Mouse (Mus musculus): ENCODE measurements around the gene Sptlc3. TPM values are rescaled to one million over a fixed set of nuclear protein-coding genes. Genes with fewer than 3 reads are reported as not detected.

Sptlc3 gene
- not detected for total RNA-seq (2021)
- long read RNA-seq, experiment 1 = 0 reads
- long read RNA-seq, experiment 2 = 0 reads

DNA sequence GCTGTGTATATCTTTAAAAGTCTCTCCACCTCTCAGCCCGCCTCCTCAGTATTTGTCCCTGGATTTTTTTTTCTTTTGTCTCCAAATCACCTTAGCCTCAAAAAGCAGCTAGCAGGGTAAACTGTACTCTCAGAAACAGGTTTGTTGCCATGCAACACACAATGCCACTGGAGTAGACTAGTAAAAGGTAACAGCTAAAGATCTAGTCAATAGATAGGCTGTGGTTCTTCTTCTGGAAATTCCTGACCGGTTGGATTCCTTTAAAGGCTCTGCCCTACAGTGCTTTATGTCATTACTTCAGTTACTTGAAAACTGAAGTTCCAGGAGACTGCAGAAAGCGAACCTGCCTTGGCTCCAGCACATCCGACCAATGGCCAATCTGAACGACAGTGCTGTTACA, at the start of gene Sptlc3:
TSS of gene Sptlc3 (plus strand) at position 78 of the 400 bp plus-strand sequence.
- no peak for TF ChIP-seq CTCF (conservative IDR thresholded peaks at IDR 0.05)
- no peak for DNase-seq (ENCODE audit: low spot score in 2 of 2)
- Histone ChIP-seq H3K27ac (no peak within 1 kb of the TSS), H3K4me3 (no peak within 1 kb of the TSS)

DNA sequence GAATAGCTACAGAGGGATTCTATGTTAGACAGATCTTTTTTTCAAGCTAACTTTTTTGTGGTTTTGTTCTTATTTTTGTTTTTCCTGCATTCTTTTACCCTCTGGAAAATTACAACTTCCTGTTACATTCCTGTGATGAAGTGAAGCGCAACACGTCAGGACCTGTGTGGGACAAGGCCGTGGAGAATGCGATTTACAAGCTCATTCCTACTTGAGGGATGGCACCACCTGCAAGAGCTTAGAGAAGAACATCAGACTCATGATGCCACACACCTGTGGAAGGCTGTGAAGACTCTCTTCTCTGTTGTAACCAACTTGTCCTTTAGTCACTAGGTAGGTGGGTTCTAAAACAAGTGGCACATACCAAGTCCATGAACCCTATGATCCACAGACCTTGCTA, 26.0 kb upstream of the Sptlc3 start:
- no peak overlapping the region for H3K4me3 ChIP-seq
- DNase-seq (ENCODE audit: low spot score in 2 of 2) = no peak
- TF ChIP-seq CTCF (conservative IDR thresholded peaks at IDR 0.05) = no peak
- H3K27ac ChIP-seq = no peak overlapping the region

DNA sequence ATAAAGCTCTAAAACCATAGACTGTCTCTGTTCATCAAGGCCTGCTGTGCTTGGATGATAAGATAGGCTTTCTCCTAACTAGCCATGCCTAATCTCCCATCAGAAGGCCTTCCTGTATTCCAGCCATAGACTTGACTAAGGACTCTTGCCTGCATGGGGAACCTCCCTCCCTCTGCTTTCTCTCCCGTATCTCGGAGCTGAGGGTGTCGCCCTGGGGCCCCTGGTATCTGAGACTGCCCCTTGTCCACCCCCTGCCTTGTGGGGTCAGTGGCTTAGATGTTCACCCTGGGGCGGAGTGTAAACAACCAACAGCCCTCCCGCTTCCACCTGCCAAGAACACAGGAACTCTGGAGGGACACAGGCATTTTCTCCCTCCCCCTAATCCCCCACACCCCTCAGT, 5.0 kb upstream of the Sptlc3 start:
- no peak for DNase-seq (ENCODE audit: low spot score in 2 of 2)
- Histone ChIP-seq H3K4me3 (no peak overlapping the region), H3K27ac (no peak overlapping the region)
- no peak for TF ChIP-seq CTCF (conservative IDR thresholded peaks at IDR 0.05)

GRCm38 (mm10) chr2:139494629-139495028, 916 bp downstream of the Sptlc3 start:
- H3K27ac ChIP-seq = no peak overlapping the region
- TF ChIP-seq CTCF (conservative IDR thresholded peaks at IDR 0.05) = no peak
- H3K4me3 ChIP-seq = no peak overlapping the region
- DNase-seq (ENCODE audit: low spot score in 2 of 2) = no peak

GRCm38 (mm10) chr2:139561966-139562505, 68.3 kb downstream of the Sptlc3 start:
- no peak for TF ChIP-seq CTCF (conservative IDR thresholded peaks at IDR 0.05)
- Histone ChIP-seq H3K4me3 (no peak overlapping the region), H3K27ac (peak overlapping the region; percentile 68)
- peak; percentile 39 to 56 for DNase-seq (ENCODE audit: low spot score in 2 of 2)

- H3K4me3 ChIP-seq = no peak overlapping the region
- no peak overlapping the region for H3K27ac ChIP-seq
- DNase-seq (ENCODE audit: low spot score in 2 of 2) = no peak
- TF ChIP-seq CTCF (conservative IDR thresholded peaks at IDR 0.05) = peak; percentile 78
These were observed 85.6 kb downstream of the Sptlc3 start for GRCm38 (mm10) chr2:139579280-139579679.

DNA sequence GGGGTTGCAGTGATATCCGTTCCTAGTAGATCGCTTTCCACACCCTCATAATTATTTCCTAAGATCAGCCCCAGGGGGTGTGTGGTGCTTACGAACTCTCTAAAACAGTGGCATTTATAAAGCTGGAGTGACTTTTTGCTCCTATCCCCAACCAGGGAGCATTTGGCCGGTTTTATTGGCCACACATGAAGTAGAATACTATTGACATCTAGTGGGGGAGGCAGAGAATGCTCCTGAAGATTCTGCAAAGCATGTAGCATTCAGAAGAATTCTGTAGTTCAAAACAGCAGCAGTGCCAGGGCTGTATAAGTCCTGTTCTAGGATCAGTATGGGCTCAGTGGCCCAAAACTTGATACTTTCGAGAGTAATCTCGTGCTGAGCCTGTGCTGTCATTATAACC, 89.1 kb downstream of the Sptlc3 start:
- no peak for DNase-seq (ENCODE audit: low spot score in 2 of 2)
- Histone ChIP-seq H3K4me3 (no peak overlapping the region), H3K27ac (no peak overlapping the region)
- TF ChIP-seq CTCF (conservative IDR thresholded peaks at IDR 0.05) = peak; percentile 72

- no peak for TF ChIP-seq CTCF (conservative IDR thresholded peaks at IDR 0.05)
- Histone ChIP-seq H3K27ac (no peak overlapping the region), H3K4me3 (no peak overlapping the region)
- no peak for DNase-seq (ENCODE audit: low spot score in 2 of 2)
These were observed 94.0 kb downstream of the Sptlc3 start for GRCm38 (mm10) chr2:139587660-139588200.

GRCm38 (mm10) chr2:139589905-139590304, 96.2 kb downstream of the Sptlc3 start:
- no peak overlapping the region for H3K27ac ChIP-seq
- DNase-seq (ENCODE audit: low spot score in 2 of 2) = peak in 1 of 2 experiments; percentile 67
- TF ChIP-seq CTCF (conservative IDR thresholded peaks at IDR 0.05) = peak; percentile 83
- no peak overlapping the region for H3K4me3 ChIP-seq

DNA sequence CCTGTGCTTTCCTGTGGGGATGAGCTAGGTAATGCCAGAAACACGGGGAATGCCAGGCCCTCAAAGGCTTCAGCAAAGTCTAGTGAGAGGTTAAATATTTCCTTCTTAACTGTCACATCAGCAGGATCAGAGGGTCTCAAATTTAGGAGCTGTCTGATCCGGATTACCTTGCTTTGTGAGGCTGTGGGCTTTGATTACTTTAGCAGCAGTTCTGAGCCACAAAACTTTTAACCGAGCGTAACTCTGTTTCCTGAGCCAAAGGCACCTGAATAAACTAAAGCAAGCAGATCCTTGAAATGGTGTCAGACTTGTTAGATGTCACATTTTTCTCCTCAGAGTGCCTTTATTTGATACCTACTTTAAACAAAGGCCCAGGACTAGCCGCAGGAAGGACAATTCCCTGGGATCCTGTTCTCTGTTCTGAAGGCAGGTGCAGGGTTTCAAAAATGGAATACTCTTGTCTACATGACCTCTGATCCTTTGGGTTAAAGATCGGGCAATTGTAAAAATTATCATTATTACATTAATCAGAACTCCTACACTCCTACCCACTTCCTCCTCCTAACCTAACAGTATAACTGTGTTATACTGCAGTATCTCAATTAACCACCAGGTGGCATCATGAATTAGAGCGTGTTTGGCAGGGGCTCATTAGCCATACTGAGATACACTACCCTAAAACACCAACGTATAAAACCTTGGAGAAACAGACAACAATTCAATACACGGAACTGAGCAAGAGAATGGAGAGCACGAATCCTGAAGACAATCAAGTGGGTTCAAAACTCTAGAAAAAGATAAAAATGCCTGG, 97.4 kb downstream of the Sptlc3 start:
- peak; percentile 31 to 70 for DNase-seq (ENCODE audit: low spot score in 2 of 2)
- H3K4me3 ChIP-seq = no peak overlapping the region
- peak; percentile 91 for TF ChIP-seq CTCF (conservative IDR thresholded peaks at IDR 0.05)
- no peak overlapping the region for H3K27ac ChIP-seq

DNA sequence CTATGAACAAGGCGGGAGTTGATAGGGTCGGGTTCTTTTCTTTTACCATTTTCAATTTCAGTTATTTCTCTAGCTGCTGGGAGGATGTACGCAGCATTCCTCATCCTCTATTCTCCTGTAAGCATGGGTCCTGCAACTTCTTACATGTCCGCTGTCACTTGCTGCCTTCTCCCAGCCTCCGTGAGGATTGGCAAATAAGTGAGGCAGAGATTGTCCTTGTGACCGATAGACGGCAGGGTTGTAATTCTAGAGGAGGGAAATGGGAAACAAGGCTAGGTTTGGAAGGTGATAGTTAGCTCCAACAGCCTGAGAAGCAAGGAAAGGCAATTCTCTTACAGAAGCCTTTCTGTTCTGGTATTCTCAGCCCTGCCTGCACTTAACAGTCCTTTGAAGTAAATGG, 98.4 kb downstream of the Sptlc3 start:
- TF ChIP-seq CTCF (conservative IDR thresholded peaks at IDR 0.05) = no peak
- Histone ChIP-seq H3K27ac (no peak overlapping the region), H3K4me3 (no peak overlapping the region)
- DNase-seq (ENCODE audit: low spot score in 2 of 2) = no peak

- no peak for TF ChIP-seq CTCF (conservative IDR thresholded peaks at IDR 0.05)
- no peak for DNase-seq (ENCODE audit: low spot score in 2 of 2)
- Histone ChIP-seq H3K27ac (no peak overlapping the region), H3K4me3 (no peak overlapping the region)
These were observed 103.5 kb downstream of the Sptlc3 start for GRCm38 (mm10) chr2:139597229-139597628.

- H3K27ac ChIP-seq = no peak overlapping the region
- DNase-seq (ENCODE audit: low spot score in 2 of 2) = no peak
- TF ChIP-seq CTCF (conservative IDR thresholded peaks at IDR 0.05) = no peak
- H3K4me3 ChIP-seq = no peak overlapping the region
These were observed 108.0 kb downstream of the Sptlc3 start for GRCm38 (mm10) chr2:139601543-139602194.
